Mouse (Mus musculus): ENCODE data around the gene Enox1. TPM values are rescaled to one million over a fixed set of nuclear protein-coding genes. Genes with fewer than 3 reads are reported as not detected.

Gene Enox1
- polyA plus RNA-seq, 1 experiment from 2014 or later = 1.9 TPM

DNA sequence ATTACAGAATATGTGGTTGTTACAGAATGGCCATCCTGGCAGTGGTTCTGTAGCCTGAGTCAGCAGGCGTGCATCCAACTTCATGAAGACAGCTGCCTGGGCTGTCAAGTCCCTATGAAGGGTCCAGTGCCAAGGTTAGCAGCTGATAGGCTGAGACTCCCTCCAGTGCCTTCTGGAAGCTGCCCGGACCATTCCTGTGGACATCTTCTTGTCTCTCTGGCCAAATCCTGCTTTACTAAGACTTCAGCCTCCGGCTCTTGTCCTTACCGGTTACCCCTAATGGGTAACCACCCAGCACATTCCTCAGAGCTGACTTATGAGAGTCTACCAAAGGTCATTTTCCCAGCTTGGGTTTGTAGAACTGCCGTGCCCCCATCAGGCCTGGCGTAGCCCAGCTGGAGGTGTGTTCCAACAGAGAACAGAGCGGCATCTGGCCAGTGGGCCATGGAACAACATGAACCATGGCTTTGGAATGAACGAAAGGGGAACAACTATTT is 328.4 kb downstream of the Enox1 start:
- H3K4me2 ChIP-seq (replicated peaks; ENCODE audit: low read depth) = no peak overlapping the region
- no peak for ATAC-seq

DNA sequence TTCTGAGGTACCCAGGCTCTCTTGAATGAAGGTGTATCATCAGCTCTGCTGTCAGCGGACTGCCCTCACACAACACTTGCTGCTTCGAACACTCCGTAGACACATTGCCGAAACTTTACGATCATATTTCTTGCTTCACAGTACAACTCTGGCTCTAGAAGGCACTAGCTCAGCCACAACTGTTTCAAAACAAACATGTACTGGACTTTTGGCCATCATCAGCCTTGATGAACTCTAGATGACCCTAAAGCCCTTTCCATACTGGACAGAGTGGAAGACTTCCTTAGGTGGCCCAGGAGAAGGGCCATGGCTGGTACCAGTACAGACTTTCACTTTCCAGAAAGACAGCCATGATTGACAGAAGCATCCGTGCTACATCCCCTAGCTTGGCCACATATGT is 334.1 kb downstream of the Enox1 start:
- Histone ChIP-seq H3K27ac (ENCODE audit: low read depth, low read length) (no peak overlapping the region), H3K9ac (ENCODE audit: low read depth, low read length) (no peak overlapping the region), H3K9me3 (ENCODE audit: control insufficient read depth) (no peaks in the 10 kb centered on the region), H3K36me3 (ENCODE audit: control insufficient read depth, insufficient read depth) (no peaks in the 10 kb centered on the region), H3K4me1 (replicated peaks; ENCODE audit: control insufficient read depth, insufficient read depth, low read length) (no peaks in the 10 kb centered on the region), H3K27me3 (replicated peaks; ENCODE audit: control insufficient read depth, insufficient read depth, low read length) (no peaks in the 10 kb centered on the region), H3K4me3 (ENCODE audit: low read depth, low read length) (no peak overlapping the region), H3K4me2 (replicated peaks; ENCODE audit: low read depth) (no peak overlapping the region)
- ATAC-seq = no peak
- TF ChIP-seq CTCF (IDR thresholded peaks at IDR 0.05; ENCODE audit: low read depth) = no peak
- 88% methylated on average over 6 of the region's 6 CpGs for WGBS

More for the DNA sequence above, 328.4 kb downstream of the Enox1 start:
- Histone ChIP-seq H3K27ac (ENCODE audit: low read depth, low read length) (no peak overlapping the region), H3K4me1 (replicated peaks; ENCODE audit: control insufficient read depth, insufficient read depth, low read length) (no peaks in the 10 kb centered on the region), H3K36me3 (ENCODE audit: control insufficient read depth, insufficient read depth) (no peaks in the 10 kb centered on the region), H3K4me3 (ENCODE audit: low read depth, low read length) (no peak overlapping the region), H3K9ac (ENCODE audit: low read depth, low read length) (no peak overlapping the region), H3K9me3 (ENCODE audit: control insufficient read depth) (no peaks in the 10 kb centered on the region), H3K27me3 (replicated peaks; ENCODE audit: control insufficient read depth, insufficient read depth, low read length) (no peaks in the 10 kb centered on the region)
- 82% methylated on average over 8 of the region's 8 CpGs for WGBS
- no peak for TF ChIP-seq CTCF (IDR thresholded peaks at IDR 0.05; ENCODE audit: low read depth)

GRCm38 (mm10) chr14:77491731-77492130 is 335.2 kb downstream of the Enox1 start:
- Histone ChIP-seq H3K4me2 (replicated peaks; ENCODE audit: low read depth) (no peak overlapping the region), H3K9me3 (ENCODE audit: control insufficient read depth) (no peaks in the 10 kb centered on the region), H3K4me3 (ENCODE audit: low read depth, low read length) (no peak overlapping the region), H3K4me1 (replicated peaks; ENCODE audit: control insufficient read depth, insufficient read depth, low read length) (no peaks in the 10 kb centered on the region), H3K27ac (ENCODE audit: low read depth, low read length) (no peak overlapping the region), H3K36me3 (ENCODE audit: control insufficient read depth, insufficient read depth) (no peaks in the 10 kb centered on the region), H3K27me3 (replicated peaks; ENCODE audit: control insufficient read depth, insufficient read depth, low read length) (no peaks in the 10 kb centered on the region), H3K9ac (ENCODE audit: low read depth, low read length) (no peak overlapping the region)
- no peak for TF ChIP-seq CTCF (IDR thresholded peaks at IDR 0.05; ENCODE audit: low read depth)
- ATAC-seq = no peak
- 86% methylated on average over 2 of the region's 2 CpGs for WGBS

DNA sequence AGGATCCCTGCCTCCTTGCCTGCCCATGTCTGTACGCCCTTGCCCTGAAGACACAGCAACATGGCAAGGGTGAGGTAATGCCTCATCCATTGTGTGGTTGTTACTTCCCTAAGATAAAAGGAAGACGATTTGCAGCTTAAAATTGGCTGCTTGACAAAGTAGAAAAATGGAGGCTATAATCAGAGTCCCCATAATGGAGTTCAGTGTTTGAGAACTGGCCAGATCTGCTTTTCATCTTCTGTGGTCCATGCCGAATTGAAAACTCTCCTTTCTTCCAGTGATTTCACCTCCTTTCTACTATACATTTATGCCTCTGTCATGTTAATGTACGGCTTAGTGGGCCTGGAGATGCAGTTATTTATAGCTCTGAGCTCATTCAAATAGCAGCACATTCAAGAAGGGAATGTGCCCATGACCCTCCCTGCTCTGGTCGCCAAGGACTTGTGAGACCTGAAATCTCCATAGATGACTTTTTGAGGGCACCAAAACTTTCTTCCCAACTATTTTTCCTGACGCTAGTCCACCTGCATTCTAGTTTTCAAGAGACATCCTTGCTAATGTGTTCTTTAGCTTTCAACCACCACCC is 343.5 kb downstream of the Enox1 start:
- 55% methylated on average over 6 of the region's 6 CpGs for WGBS

DNA sequence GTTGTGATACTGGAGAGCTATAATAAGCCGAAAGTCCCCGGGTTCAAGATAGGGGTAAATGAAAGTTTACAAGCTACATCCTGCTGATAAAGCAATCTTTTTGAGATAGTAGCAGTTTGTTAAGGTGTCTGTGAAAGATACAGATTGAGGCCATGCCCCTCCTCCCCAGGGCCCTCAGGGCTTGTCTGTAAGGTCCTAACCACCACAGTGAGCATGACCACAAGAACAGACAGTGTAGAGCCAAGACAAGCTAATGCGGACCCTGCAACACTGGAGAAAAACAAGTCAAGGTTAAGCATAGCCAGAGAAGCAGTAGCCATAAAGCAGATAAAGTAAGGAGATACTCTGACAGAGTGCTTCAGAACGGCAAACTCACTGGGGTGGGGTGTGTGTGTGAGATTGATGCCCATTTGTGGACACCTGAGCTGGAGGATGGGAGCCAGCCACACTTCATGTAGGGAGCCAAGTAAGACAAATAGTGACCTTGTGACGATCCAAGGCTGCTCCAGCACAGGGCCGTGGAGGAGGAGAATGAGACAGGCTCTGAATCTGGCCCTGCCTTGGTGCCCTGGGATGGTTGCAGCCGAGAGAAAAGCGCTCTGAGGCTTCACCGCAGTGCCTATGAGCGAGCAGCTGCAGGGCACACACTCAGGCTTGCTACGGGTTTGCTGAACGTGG is 348.0 kb downstream of the Enox1 start:
- no peak for TF ChIP-seq CTCF (IDR thresholded peaks at IDR 0.05; ENCODE audit: low read depth)
- no peaks in the 10 kb centered on the region for H3K9me3 ChIP-seq (ENCODE audit: control insufficient read depth)
- no peak overlapping the region for H3K4me2 ChIP-seq (replicated peaks; ENCODE audit: low read depth)
- WGBS = 58% methylated on average over 12 of the region's 12 CpGs
- H3K4me3 ChIP-seq (ENCODE audit: low read depth, low read length) = no peak overlapping the region
- no peaks in the 10 kb centered on the region for H3K27me3 ChIP-seq (replicated peaks; ENCODE audit: control insufficient read depth, insufficient read depth, low read length)
- no peak for ATAC-seq
- no peak overlapping the region for H3K27ac ChIP-seq (ENCODE audit: low read depth, low read length)
- H3K36me3 ChIP-seq (ENCODE audit: control insufficient read depth, insufficient read depth) = no peaks in the 10 kb centered on the region
- H3K4me1 ChIP-seq (replicated peaks; ENCODE audit: control insufficient read depth, insufficient read depth, low read length) = no peaks in the 10 kb centered on the region
- H3K9ac ChIP-seq (ENCODE audit: low read depth, low read length) = no peak overlapping the region

More for the DNA sequence above, 343.5 kb downstream of the Enox1 start:
- no peak overlapping the region for H3K9ac ChIP-seq (ENCODE audit: low read depth, low read length)
- no peak overlapping the region for H3K27ac ChIP-seq (ENCODE audit: low read depth, low read length)
- H3K4me1 ChIP-seq (replicated peaks; ENCODE audit: control insufficient read depth, insufficient read depth, low read length) = no peaks in the 10 kb centered on the region
- H3K9me3 ChIP-seq (ENCODE audit: control insufficient read depth) = no peaks in the 10 kb centered on the region
- no peak overlapping the region for H3K4me2 ChIP-seq (replicated peaks; ENCODE audit: low read depth)
- no peak for ATAC-seq
- no peaks in the 10 kb centered on the region for H3K27me3 ChIP-seq (replicated peaks; ENCODE audit: control insufficient read depth, insufficient read depth, low read length)
- no peaks in the 10 kb centered on the region for H3K36me3 ChIP-seq (ENCODE audit: control insufficient read depth, insufficient read depth)
- TF ChIP-seq CTCF (IDR thresholded peaks at IDR 0.05; ENCODE audit: low read depth) = no peak
- no peak overlapping the region for H3K4me3 ChIP-seq (ENCODE audit: low read depth, low read length)

DNA sequence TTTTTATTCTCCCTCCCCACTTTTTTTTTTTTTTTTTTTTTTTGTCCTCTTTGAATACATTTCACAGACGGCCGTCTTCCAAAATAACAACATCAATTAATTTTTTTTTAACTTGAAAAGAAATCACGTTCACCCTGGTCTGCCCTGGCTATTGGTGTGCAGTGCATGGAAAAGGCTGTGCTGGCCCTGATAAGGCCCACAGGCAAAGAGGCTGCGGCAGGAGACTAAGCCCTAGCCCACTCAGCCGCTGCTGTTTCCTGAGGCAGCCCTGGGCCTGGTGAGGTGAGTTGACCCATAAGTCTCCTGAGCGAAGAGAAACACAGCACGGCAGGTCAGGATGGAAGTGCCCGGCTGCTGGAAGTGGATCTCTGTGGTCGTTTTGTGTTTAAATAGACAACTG is 349.8 kb downstream of the Enox1 start:
- no peak overlapping the region for H3K4me3 ChIP-seq (ENCODE audit: low read depth, low read length)
- no peak for TF ChIP-seq CTCF (IDR thresholded peaks at IDR 0.05; ENCODE audit: low read depth)
- no peak overlapping the region for H3K27ac ChIP-seq (ENCODE audit: low read depth, low read length)
- WGBS = 77% methylated on average over 9 of the region's 9 CpGs
- no peaks in the 10 kb centered on the region for H3K4me1 ChIP-seq (replicated peaks; ENCODE audit: control insufficient read depth, insufficient read depth, low read length)
- no peak overlapping the region for H3K9ac ChIP-seq (ENCODE audit: low read depth, low read length)
- no peak overlapping the region for H3K4me2 ChIP-seq (replicated peaks; ENCODE audit: low read depth)
- H3K27me3 ChIP-seq (replicated peaks; ENCODE audit: control insufficient read depth, insufficient read depth, low read length) = no peaks in the 10 kb centered on the region
- H3K36me3 ChIP-seq (ENCODE audit: control insufficient read depth, insufficient read depth) = no peaks in the 10 kb centered on the region
- ATAC-seq = no peak
- H3K9me3 ChIP-seq (ENCODE audit: control insufficient read depth) = no peaks in the 10 kb centered on the region

All from intestine, postnatal 0 days (tissue).